Mouse (Mus musculus) ovary, postnatal 36 days (tissue): ENCODE measurements at regions not wholly inside any gene's neighbourhood (a gene's known extent, or its start where the extent isn't known, plus 50 kb on each side); places are given as distances from the start of the nearest gene placed in this dataset.

Experiments used
- DNase-seq: peaks from one replicate; pipeline ENCODE4 v3.0.0; 2022; ENCODE audit warnings: low spot score, mixed read lengths

DNA sequence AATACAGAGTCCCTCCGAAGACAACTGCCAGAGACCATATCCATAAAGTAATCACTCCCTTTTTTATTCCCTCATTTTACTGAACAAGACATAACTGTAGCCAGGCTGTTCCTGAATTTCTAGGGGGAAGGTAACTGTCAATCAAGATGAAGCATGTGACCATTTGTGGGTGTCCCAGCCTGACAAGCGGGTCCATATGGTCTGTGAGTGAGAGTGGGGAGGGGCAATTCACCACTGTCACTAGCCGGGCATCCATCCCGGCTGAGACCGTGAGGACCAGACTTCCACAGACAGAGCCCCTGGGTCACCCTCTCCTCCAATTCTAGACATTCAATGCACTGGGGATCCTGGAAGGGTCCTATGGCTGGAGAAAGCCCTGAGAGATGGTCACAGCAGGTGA, 54.6 kb downstream of the Gm11733 start:
- DNase-seq: no peak

DNA sequence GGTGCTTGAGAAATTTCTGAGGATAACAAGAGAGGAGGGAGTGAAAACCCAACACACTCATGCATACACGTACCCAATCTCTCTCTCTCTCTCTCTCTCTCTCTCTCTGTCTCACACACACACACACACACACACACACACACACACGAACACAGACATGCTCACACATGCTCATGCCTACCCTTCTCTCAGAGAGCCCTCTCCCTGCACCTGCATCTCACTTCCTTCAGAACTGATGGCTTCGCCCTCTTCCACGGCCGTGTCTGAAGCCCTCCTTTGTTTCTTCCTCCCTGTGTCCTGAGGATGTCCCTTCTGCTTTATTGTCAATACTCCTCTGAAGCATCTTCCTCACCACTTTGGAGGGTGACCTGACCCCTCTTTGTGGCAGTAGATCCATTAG, 56.4 kb downstream of the Gm11733 start:
- DNase-seq: no peak

DNA sequence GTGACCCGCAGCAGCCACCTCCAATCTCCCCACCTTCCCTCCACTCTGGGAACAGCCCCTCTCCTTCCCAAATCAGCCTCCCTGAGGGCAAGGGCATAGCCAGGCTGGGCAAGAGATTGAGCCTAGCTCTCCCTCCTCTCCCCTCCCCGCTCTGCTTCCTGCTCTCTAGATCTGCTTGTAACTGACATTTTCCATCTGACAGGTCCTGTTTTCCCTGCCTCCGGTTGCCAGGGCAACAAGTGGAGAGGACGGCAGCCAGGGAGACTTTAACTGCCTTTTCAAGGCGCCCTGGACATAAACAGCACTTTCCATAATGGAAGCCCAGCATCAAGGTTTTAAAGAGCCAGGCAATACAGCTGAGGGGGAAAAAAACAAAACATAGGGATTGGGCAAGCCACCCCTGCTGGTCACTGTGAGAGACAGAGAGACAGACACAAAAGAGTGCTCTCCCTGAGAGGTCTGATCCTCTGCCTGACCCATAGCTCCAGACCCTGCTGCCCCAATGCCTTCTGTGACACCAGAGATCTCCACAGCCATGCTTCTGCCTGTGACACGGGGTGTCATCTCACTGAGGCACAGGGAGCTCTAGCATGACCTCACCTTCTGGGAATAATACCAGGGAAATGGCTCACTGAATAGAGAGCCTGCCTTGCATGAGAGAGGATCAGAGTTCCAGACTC, 57.2 kb downstream of the Gm11733 start:
- no peak for DNase-seq

DNA sequence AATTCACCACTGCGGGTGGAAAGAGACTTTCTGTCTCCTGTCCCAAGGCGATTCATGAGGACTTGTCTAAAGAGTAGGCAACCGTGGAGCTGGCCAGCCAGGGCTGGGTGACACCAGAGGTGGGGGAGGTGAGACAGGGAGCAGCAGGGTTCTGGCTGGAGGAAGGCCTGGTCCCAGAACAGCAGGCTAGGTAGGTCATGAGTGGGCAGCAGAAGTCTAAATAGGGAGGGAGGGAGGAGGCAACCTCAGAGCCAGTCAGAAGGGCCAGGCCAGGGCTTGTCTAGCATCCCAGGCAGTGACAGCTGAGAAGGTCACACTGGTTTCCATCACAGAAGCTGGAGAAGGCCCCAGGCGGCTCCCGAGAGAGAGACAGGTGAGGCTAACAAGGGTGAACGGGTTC, 59.0 kb downstream of the Gm11733 start:
- DNase-seq: no peak

DNA sequence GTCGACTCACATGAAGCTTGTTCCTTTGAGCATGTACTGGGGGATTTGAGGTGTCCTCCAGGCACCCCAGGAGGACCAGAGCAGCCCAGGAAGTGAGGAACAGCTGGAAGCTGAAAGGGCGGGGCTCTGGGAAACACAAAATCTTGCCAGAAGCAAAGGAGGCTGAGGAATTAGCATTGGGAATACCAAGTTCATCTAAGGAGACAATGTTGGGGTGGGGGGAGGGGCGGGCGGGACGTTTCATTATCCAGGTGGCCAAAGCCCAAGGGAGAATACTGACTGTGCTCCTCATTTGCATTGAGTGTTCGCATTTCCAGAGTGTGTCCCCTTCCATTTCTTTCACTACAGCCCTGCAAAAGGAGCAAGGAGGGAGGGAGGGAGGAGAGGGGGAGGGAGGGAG, 60.3 kb downstream of the Gm11733 start:
- DNase-seq: no peak

DNA sequence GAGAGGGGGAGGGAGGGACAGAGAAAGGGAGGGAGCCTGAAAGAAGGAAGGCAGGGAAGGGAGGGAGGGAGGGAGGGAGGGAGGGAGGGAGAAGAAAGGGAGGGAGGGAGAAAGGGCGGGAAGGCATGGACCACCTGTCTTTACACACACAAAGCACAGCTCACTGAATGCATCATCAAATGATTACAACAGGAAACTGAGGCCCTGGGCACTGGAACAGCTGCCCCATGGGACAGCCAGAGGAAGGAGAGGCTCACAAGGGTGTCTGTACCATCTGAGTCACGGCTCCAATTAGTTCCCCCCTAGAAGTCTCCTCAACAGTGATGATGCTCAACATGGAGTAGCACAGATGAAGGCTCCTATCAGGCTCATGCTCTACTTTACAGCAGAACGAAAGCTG, 60.8 kb downstream of the Gm11733 start:
- DNase-seq: no peak

DNA sequence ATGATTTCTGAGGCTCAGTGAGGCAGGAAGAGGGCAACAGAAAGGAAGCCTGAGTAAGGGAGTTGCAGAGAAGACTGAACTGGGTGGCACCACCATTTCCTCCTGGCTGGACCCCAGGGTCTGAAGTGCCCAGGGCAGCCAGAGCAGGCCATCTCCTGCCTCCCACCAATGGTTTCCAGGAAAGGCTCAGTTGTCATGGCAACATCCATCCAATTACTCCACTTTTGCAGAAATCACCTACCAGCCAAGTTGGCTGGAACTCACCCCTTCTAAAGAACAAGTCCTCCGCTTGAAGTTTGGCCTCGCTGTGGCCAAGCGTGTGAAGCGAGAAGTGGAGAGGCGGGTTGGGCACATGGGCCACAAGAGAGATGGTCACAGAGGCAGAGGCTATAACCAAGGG, 67.8 kb downstream of the Gm11733 start:
- DNase-seq: no peak

DNA sequence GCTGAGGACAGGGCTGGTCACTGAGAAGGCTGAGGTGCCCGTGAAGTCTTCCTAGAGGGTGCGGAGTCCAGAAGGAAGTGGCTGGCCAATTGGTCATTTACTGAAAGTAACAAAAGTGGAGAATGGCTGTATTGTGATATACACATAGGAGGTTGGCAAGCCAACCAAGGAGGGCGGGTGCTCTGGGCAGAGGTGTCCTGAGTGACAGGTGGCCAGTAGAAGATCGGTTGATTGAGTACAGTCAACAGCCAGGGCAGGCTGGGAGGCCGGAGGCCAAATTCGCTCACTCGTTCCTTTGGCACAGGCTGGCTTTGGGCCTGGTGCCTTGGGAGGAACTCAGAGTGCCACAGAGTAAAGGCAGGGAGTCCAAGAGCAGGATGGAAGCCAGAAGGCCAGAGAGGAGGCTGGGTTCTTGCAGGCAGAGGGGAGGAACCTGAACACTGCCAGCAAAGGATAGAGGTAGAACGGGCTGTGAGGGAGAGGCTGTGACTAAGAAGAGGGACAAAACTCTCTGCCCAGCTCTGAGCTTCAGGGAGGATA, 68.3 kb downstream of the Gm11733 start:
- peak; percentile 38 for DNase-seq

DNA sequence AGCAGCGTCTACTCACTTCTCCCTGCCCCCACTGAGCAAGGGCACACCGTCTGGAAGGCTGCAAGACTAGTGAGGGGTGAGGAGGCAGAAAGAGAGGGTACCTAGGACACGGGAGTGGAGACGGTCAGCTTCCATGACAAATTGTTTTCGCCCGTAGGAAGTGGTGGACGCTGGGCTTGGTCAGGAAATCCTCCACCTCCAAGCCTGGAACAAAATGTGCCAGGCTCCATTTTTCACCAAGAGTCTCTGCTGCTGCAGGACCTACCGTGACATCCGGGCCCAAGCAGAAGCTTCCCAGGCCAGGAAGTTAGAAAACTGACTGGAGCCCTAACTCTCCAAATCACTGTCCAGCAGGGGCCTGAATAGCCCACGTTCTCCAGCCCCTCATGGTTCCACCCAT, 69.9 kb downstream of the Gm11733 start:
- DNase-seq: no peak

DNA sequence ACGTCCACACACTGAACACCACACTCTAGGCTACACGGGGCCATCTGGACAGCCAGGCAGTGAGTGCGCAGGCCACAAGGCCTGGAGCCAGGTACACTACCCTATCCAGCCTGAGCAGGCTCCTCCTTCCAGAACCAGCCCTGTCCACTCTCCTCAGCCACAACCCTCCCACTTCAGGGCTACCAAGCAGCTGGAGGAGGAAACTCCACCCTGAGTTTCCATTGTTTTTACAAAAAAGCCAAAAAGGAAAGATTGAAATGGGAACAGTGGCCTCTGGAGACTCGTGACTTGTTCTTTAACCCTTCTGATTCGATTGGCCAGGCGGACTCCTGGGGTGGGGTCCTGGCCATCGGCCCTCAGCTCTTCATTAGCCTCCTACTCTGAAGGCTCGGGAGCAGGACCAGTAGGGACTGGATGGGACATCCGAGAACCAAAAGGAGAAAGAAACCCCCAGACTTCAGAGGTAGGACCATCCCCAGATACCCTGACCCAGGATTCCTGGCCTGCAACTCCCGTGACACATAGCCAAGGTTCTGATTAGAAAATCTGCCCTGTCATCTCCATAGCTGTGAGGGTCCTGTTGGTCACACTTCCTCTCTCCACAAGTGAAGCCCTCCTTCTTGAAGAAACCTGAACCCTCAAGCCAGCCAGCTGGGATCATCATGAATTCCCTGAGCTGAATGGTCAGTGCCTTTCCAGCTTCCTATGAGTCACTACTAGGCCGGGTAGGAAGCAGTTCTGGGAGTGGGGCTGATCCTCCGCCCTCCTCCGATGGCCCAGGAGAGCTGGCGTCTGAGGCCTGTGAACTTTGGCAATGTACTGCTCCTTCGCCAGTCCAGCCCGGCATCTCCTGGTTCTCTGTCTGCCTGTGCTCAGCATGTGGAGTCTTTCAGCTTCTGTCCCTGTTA, 73.6 kb downstream of the Gm11733 start:
- DNase-seq: peak; percentile 20

DNA sequence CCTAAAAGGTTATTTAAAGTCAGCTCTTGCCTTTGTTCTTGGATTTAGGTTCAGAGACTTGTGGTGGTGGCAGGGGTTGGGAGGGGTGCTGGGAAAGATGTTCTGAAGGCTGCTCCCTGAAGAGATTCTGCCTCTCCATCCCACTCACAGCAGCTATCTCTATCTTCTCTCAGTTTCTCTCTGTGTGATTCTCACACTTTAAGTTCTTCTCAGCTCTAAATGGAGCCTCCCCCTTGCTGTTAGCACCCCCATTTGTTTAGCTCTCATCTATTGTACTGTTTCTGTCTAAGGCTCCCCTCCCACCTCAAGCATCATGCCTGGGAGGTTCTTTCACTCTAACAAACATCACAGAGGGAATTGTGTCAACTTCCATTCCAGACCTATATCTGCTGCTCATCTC, 75.7 kb downstream of the Gm11733 start:
- no peak for DNase-seq

DNA sequence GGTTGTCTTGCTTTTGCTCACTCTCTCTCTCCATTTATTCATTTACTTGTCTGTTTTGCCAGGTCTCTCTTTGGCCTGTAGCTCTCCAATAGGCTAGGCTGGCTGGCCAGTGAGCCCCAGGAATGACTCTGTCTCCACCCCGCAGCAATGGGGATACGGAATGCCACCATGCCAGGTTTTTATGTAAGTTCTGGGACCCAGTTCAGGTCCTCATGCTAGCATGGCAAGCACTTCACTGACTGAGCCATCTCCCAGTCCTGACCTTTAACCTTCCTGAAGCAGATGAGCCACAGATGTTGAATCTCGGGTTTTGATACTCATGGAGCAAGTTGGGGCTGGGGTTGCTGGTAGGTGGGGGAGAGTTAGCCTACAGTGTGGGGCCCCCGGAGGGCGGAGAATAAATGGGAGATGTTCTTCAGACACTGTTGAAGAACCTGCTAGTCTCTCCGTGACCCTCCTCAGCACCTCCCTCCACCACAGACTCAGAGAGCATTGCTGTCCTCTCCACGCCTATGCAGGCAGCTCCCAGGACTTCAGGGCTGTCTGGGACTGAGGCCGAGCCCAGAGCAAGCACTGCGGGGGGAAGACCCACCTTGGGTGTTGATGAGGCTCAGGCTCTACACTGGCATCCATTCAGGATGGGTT, 83.9 kb downstream of the Gm11733 start:
- no peak for DNase-seq

DNA sequence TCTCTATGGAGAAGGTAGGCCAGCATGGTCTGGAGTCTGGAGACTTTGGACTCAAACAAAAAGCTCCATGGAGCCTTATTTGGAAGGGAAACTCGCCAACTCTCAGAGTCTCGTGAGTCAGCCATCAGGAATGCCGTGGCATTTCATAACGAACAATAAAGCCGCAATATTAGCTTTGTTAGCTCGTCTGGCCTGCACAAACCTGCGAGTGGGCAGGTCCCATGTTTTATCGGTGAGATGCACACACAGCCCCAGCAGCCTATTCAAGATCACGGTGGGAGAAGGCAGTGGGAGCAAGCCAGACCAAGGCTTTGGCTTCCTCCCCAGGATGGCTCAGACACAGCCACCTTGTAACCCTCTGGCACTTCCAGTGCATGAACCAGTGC, 84.4 kb downstream of the Gm11733 start:
- peak; percentile 28 for DNase-seq

DNA sequence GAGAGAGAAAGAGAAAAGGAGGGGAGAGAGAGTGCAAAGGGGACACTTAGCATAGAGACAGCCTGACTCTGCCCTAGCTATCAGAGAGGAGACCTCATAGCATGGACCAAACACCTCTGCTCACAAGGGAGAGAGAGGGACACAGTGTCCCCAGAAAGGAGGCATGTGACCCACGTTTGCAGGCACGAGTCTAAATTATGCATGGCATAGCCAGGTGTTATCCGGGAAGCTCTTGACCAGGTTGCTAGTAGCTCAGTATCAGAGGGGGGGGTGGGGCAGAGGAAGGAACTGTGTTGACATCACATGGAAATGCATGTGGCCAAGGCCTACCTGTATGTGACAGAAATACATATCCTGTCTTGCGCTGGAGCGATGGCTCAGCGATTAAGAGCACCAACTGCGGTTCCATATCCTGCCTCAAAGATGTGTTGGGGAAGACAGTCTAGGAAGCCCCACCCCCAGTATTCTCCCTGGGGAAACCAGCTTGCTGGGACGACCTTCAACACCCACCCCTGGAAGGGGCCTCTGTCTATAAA, 84.5 kb upstream of the Tnrc6c start:
- no peak for DNase-seq

DNA sequence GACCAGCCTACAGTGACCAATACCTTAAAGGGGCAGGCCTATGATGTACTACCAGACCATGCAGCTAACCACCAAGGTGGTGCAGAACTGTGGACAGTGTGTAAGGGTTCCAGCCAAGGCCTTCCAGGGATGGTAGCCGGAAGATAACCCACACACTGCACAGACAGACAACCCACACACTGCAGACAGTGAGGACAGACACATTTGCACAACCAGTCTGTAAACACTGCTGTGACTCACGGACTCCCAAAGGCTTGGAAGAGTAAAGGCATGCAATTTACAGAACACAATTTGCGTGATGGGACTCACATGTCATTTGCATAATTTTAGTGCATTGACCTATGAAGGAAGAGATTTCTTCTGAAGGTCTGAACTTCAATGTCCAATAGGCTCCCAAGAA, 82.2 kb upstream of the Tnrc6c start:
- DNase-seq: no peak

DNA sequence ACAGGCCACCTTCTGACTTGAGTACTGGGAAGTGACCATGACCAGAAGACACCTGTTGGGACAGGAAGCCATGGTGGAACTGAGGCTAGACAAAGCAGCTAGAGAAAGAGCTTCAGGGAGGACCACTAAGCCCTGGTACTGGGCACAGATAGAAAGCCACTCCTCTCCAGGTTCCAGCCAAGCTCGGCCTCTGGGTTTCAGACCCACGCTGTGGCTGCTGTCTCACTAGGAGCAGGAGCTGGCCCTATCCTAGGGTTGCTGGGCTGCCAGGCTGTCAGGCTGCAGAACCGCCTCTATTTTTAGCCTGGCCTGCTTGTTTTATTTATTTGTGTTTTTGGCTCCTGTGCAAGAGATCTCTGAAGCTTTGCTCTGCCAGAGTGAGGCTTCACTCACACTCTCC, 79.4 kb upstream of the Tnrc6c start:
- no peak for DNase-seq

DNA sequence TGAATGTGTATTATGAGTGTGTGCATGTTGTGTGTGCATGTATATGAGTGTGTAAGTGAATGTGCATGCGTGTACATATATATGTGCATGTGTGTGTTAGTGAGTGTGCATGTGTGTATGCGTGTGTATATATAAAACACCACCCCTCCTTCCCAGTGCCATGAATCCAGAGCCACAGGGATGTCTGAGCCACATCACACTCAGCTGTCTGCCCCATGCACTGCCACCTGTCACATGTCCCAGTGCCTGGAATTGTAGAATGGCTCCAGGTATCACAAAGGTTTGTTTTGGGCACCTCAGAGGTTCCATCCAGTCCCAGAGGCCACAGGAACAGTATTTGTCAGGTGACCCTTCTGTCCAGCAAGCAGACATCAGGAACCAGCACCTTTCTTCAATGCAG, 75.0 kb upstream of the Tnrc6c start:
- no peak for DNase-seq

DNA sequence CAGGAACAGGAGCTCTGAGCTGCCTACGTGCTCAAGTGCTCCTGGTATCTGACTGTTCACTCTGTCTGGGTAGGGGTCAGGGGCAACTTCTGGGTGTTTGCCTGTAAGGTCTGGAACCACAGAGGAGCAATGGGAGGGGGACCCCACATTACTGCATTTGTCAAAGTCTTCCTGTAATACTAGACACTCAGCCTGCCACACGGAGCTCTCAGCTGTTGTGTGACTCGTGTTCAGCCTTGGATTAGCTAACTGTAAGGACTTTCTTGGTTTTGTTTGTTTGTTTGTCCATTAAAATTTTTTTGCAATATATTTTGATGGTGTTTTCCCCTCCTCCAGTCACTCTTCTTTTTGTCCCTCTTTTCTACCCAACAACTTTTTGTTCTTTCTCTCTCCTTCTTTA, 74.4 kb upstream of the Tnrc6c start:
- DNase-seq: no peak

DNA sequence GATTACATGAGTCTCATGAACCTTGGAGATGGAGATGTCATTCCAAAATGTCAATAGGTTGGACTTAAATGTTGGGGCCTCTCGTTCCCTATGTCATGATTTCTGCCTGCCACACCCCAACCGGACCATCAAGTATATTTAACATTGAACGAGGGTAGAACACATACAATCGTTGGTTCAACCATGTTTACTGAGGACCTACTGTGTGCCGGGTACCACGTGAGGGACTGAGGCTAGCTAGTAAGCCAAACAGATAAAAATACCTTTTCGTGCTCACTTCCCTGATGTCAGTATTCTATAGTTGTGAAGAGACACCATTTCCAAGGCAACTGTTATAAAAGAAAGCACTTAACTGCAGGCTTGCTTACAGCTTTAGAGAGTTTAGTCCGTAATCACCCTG, 70.6 kb upstream of the Tnrc6c start:
- DNase-seq: no peak

DNA sequence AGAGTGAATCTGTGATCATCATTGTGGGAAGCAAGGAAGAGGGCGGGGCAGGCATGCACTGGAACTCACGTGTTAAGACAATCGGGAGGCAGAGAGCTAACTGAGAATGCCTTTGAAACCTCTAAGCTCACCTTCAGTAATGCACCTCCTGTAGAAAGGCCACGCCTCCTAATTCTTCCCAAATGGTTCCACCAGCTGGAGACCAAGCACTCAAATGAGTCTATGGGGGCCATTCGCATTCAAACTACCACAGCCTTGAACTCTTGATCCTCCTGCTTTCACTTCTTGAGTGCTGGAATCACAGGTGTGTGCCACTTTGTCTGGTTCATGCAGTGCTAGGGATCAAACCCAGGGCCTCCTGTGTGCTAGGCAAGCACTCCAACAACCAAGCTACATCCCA, 68.5 kb upstream of the Tnrc6c start:
- no peak for DNase-seq

DNA sequence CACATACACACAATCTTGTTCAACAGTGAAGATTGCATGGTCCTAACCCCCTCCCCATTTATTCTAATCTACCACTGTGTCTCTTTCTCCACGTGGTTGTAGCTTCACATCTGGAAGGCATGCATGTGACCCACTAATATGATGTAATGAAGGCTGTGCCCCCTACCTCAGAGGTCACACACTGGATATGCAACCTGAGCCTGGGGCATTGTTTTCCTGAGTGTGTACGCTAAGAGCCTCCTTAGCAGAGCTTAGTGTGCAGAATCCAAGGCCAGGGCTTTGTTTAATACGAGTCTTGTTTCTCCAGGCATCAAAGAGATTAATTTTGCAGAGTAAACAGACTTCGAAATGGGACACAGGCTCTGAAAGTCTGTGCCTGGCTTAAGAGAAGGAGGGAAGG, 68.0 kb upstream of the Tnrc6c start:
- no peak for DNase-seq

DNA sequence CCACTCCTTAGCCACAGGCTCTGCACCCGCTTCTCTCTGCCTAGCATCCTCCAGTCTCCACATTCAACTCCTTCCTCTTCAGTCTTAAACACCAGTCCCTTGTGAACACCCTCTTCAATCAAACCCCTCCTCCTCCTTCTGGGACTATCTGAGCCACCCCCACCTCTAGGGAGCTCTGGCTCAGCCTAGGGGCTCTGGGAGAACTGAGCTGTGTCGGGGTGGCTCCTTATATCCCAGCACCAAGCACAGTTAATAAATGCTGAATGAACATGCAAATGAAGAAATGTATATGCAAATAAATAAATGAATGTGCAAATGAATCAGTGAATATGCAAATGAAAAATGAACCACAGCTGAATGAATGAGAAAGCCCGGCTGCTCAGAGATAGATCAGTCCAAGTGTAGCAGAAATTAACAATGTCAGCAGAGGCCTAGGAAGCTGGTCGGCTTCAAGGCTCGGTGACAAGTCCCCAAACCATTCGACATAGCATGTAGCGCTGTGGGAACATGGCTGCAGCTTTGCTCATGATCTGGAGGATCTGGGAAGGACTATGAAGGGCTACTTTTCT, 67.1 kb upstream of the Tnrc6c start:
- no peak for DNase-seq
